Mouse (Mus musculus) spleen, adult 12 weeks (tissue): Measurements from ENCODE around the gene Zfhx3.

Experiments used
- DNase-seq: peaks from one replicate; pipeline ENCODE4 v3.0.0; 2022; ENCODE audit warnings: low spot score

The Zfhx3 gene

GRCm38 (mm10) chr8:108552518-108552917 is 610.1 kb downstream of the Zfhx3 start:
- DNase-seq = no peak

GRCm38 (mm10) chr8:108553808-108554577 is 611.5 kb downstream of the Zfhx3 start:
- DNase-seq = no peak

GRCm38 (mm10) chr8:108554578-108555245 is 612.3 kb downstream of the Zfhx3 start:
- no peak for DNase-seq

GRCm38 (mm10) chr8:108563420-108563819 is 621.0 kb downstream of the Zfhx3 start:
- no peak for DNase-seq

GRCm38 (mm10) chr8:108563934-108564564 is 621.6 kb downstream of the Zfhx3 start:
- DNase-seq = no peak

- DNase-seq = no peak
Measured at GRCm38 (mm10) chr8:108566035-108566434, 623.6 kb downstream of the Zfhx3 start.

GRCm38 (mm10) chr8:108573295-108574017 is 631.0 kb downstream of the Zfhx3 start:
- DNase-seq = no peak

- DNase-seq = no peak
Measured at GRCm38 (mm10) chr8:108574101-108574500, 631.7 kb downstream of the Zfhx3 start.

- DNase-seq = no peak
Measured at GRCm38 (mm10) chr8:108577571-108577970, 635.1 kb downstream of the Zfhx3 start.

GRCm38 (mm10) chr8:108578388-108578787 is 635.9 kb downstream of the Zfhx3 start:
- DNase-seq = no peak

GRCm38 (mm10) chr8:108579808-108580207 is 637.4 kb downstream of the Zfhx3 start:
- no peak for DNase-seq

GRCm38 (mm10) chr8:108580364-108580763 is 637.9 kb downstream of the Zfhx3 start:
- DNase-seq = no peak

- DNase-seq = no peak
Measured at GRCm38 (mm10) chr8:108581557-108581956, 639.1 kb downstream of the Zfhx3 start.

- DNase-seq = no peak
Measured at GRCm38 (mm10) chr8:108582251-108582650, 639.8 kb downstream of the Zfhx3 start.

GRCm38 (mm10) chr8:108583261-108583660 is 640.8 kb downstream of the Zfhx3 start:
- no peak for DNase-seq

GRCm38 (mm10) chr8:108583867-108584661 is 641.6 kb downstream of the Zfhx3 start:
- DNase-seq = no peak

- no peak for DNase-seq
Measured at GRCm38 (mm10) chr8:108584662-108584978, 642.2 kb downstream of the Zfhx3 start.

GRCm38 (mm10) chr8:108591037-108591436 is 648.6 kb downstream of the Zfhx3 start:
- DNase-seq = no peak

- DNase-seq = no peak
Measured at GRCm38 (mm10) chr8:108592028-108592724, 649.7 kb downstream of the Zfhx3 start.

GRCm38 (mm10) chr8:108592990-108593589 is 650.6 kb downstream of the Zfhx3 start:
- no peak for DNase-seq

GRCm38 (mm10) chr8:108593891-108594290 is 651.4 kb downstream of the Zfhx3 start:
- DNase-seq = no peak
